Mouse (Mus musculus): Measurements from ENCODE around the gene Egln1. TPM values are rescaled to one million over a fixed set of nuclear protein-coding genes. Genes with fewer than 3 reads are reported as not detected.

Egln1 gene
- polyA plus RNA-seq, 1 experiment from 2014 or later = 5.1 TPM

DNA sequence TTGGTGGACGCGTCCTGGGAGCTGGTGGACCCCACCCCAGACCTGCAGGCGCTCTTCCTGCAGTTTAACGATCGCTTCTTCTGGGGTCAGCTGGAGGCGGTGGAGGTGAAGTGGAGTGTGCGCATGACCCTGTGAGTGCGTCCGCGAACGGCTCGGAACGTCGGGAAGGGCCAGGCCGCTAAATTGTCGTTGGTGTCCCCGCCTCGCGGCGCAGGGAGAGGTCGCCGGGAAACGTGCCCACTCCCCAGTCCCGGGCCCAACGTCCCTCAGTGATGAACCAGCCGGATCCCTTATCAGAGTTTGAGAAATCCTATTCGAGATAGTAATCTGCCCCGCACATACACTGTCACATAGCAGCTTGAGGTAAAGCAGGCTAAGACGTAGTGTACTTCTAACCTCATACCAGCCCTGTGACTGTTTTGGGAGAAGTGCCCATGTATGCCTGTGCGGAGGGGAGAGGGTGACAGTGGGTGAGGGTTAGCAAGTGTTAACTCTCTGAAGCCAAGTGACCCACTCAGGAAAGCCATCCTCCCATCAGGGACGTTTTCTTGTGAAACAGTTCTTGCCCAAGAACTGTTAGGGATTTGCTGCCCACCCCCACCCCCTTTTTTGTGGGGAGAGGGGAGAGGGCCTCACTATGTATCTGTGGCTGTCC lies 50.7 kb downstream of the Egln1 start:
- WGBS (ENCODE audit: insufficient replicate concordance) = 3% methylated on average over 31 of the region's 31 CpGs
- ATAC-seq (ENCODE audit: low read depth) = 0 out of 2 replicates have a peak, but pooled peaks have one; percentile 3
- H3K27ac ChIP-seq (ENCODE audit: low read length) = peak overlapping the region; percentile 82

GRCm38 (mm10) chr8:124897386-124898250 lies 51.5 kb downstream of the Egln1 start, which contains the start of the genes Exoc8 and Sprtn:
Gene Exoc8 (minus strand): TSS chr8:124897705.
Gene Sprtn (plus strand): TSS chr8:124897886.
- peak within 1 kb of the TSS; percentile 95 for H3K9ac ChIP-seq (ENCODE audit: low read depth, low read length)
- H3K4me3 ChIP-seq (ENCODE audit: low read depth, low read length) = peak within 1 kb of the TSS; percentile 99
- WGBS (ENCODE audit: insufficient replicate concordance) = under 1% methylated on average over 114 of the region's 114 CpGs
- no peaks in the 10 kb centered on the region for H3K27me3 ChIP-seq (ENCODE audit: control insufficient read depth, insufficient read depth, low read depth, low read length)
- H3K4me2 ChIP-seq (ENCODE audit: low read depth, low read length) = peak within 1 kb of the TSS; percentile 99
- H3K4me1 ChIP-seq (ENCODE audit: control insufficient read depth, low read depth, low read length) = peaks cover 23% of the 10 kb centered on the region
- H3K9me3 ChIP-seq (replicated peaks; ENCODE audit: control insufficient read depth, low read length) = no peaks in the 10 kb centered on the region
- H3K36me3 ChIP-seq (ENCODE audit: control insufficient read depth, insufficient read depth) = peaks cover 29% of the 10 kb centered on the region
- ATAC-seq (ENCODE audit: low read depth) = peak; percentile 95
- H3K27ac ChIP-seq (ENCODE audit: low read length) = peak within 1 kb of the TSS; percentile 91

More for the DNA sequence above, 50.7 kb downstream of the Egln1 start:
- peak overlapping the region; percentile 88 for H3K4me2 ChIP-seq (ENCODE audit: low read depth, low read length)
- no peaks in the 10 kb centered on the region for H3K27me3 ChIP-seq (ENCODE audit: control insufficient read depth, insufficient read depth, low read depth, low read length)
- H3K36me3 ChIP-seq (ENCODE audit: control insufficient read depth, insufficient read depth) = peaks cover 37% of the 10 kb centered on the region
- no peaks in the 10 kb centered on the region for H3K9me3 ChIP-seq (replicated peaks; ENCODE audit: control insufficient read depth, low read length)
- peaks cover 23% of the 10 kb centered on the region for H3K4me1 ChIP-seq (ENCODE audit: control insufficient read depth, low read depth, low read length)
- peak overlapping the region; percentile 99 for H3K4me3 ChIP-seq (ENCODE audit: low read depth, low read length)
- peak overlapping the region; percentile 95 for H3K9ac ChIP-seq (ENCODE audit: low read depth, low read length)

DNA sequence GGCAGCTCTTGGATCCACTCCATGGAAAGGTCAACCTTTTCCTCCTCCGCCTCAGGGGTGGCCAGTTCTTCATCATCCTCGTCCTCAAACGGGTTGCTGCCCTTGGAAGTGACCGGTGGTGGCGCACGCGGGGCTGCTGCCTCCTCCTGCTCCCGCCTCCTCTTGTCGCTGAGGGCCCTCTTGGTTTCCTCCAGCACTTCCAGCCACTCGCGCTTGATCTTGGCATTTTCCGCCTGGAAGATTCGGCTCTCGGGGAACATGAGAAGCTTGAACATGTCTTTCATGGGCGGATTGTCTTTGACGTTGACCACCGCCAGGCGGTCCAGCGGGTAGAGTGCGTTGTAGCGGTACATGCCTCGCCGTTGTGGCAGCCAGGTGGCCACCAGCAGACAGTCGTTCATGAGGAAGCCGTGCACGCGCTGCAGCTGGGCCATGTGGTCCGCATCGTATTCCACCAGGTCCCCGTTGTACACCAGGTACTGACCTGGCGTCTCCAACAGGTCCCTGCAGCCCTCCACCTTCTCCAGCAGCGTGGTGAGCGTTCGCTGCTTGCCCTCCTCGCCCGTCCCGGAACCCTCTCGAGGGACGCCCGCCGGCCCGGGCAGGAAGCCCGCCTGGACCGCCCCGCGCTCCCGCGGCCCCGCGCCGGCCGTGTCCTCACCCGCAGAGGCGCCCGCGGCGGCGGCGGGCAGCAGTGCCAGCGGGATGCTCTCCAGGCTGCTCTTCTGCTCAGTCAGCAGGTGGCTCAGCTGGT lies 52.3 kb downstream of the Egln1 start:
- Histone ChIP-seq H3K9ac (ENCODE audit: low read depth, low read length) (peak overlapping the region; percentile 89), H3K9me3 (replicated peaks; ENCODE audit: control insufficient read depth, low read length) (no peaks in the 10 kb centered on the region), H3K4me1 (ENCODE audit: control insufficient read depth, low read depth, low read length) (peaks cover 23% of the 10 kb centered on the region), H3K4me3 (ENCODE audit: low read depth, low read length) (peak overlapping the region; percentile 99), H3K4me2 (ENCODE audit: low read depth, low read length) (peak overlapping the region; percentile 99), H3K27me3 (ENCODE audit: control insufficient read depth, insufficient read depth, low read depth, low read length) (no peaks in the 10 kb centered on the region), H3K36me3 (ENCODE audit: control insufficient read depth, insufficient read depth) (peaks cover 21% of the 10 kb centered on the region), H3K27ac (ENCODE audit: low read length) (peak overlapping the region; percentile 91)
- peak; percentile 35 for ATAC-seq (ENCODE audit: low read depth)
- 1% methylated on average over 60 of the region's 60 CpGs for WGBS (ENCODE audit: insufficient replicate concordance)

GRCm38 (mm10) chr8:124896010-124896631 lies 53.0 kb downstream of the Egln1 start:
- 83% methylated on average over 26 of the region's 26 CpGs for WGBS (ENCODE audit: insufficient replicate concordance)
- peak overlapping the region; percentile 89 for H3K9ac ChIP-seq (ENCODE audit: low read depth, low read length)
- peak overlapping the region; percentile 99 for H3K4me3 ChIP-seq (ENCODE audit: low read depth, low read length)
- ATAC-seq (ENCODE audit: low read depth) = no peak
- peak overlapping the region; percentile 99 for H3K4me2 ChIP-seq (ENCODE audit: low read depth, low read length)
- H3K9me3 ChIP-seq (replicated peaks; ENCODE audit: control insufficient read depth, low read length) = no peaks in the 10 kb centered on the region
- peaks cover 23% of the 10 kb centered on the region for H3K4me1 ChIP-seq (ENCODE audit: control insufficient read depth, low read depth, low read length)
- H3K27ac ChIP-seq (ENCODE audit: low read length) = no peak overlapping the region
- H3K27me3 ChIP-seq (ENCODE audit: control insufficient read depth, insufficient read depth, low read depth, low read length) = no peaks in the 10 kb centered on the region
- peaks cover 20% of the 10 kb centered on the region for H3K36me3 ChIP-seq (ENCODE audit: control insufficient read depth, insufficient read depth)

GRCm38 (mm10) chr8:124892596-124892995 lies 56.5 kb downstream of the Egln1 start:
- Histone ChIP-seq H3K4me1 (ENCODE audit: control insufficient read depth, low read depth, low read length) (peaks cover 16% of the 10 kb centered on the region), H3K9ac (ENCODE audit: low read depth, low read length) (no peak overlapping the region), H3K4me2 (ENCODE audit: low read depth, low read length) (no peak overlapping the region), H3K27me3 (ENCODE audit: control insufficient read depth, insufficient read depth, low read depth, low read length) (no peaks in the 10 kb centered on the region), H3K9me3 (replicated peaks; ENCODE audit: control insufficient read depth, low read length) (0 out of 2 replicates have a peak, but pooled peaks cover 4% of the 10 kb centered on the region), H3K36me3 (ENCODE audit: control insufficient read depth, insufficient read depth) (peaks cover 31% of the 10 kb centered on the region), H3K27ac (ENCODE audit: low read length) (no peak overlapping the region), H3K4me3 (ENCODE audit: low read depth, low read length) (no peak overlapping the region)
- ATAC-seq (ENCODE audit: low read depth) = no peak
- 68% methylated on average over 3 of the region's 3 CpGs for WGBS (ENCODE audit: insufficient replicate concordance)

DNA sequence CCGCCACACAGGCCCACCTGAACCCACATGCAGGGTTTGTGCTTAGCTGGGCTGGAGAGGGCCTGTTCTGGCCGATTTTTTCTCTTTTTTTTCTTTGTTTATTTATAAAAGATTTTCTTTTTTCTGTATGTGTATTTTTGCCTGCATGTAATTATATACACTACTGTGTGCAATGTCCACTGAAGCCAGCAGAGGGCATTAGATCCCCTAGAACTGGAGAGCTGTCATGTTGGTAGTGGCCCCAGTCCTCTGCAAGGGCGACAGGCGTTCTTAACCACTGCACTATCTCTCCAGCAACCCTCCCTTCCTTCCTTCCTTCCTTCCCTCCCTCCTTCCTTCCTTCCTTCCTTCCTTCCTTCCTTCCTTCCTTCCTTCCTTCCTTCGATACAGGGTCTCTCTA lies 60.7 kb downstream of the Egln1 start:
- ATAC-seq (ENCODE audit: low read depth) = no peak
- Histone ChIP-seq H3K4me2 (ENCODE audit: low read depth, low read length) (no peak overlapping the region), H3K4me1 (ENCODE audit: control insufficient read depth, low read depth, low read length) (no peaks in the 10 kb centered on the region; the same call in 1 of the 2 replicates), H3K27ac (ENCODE audit: low read length) (no peak overlapping the region), H3K9ac (ENCODE audit: low read depth, low read length) (no peak overlapping the region), H3K9me3 (replicated peaks; ENCODE audit: control insufficient read depth, low read length) (0 out of 2 replicates have a peak, but pooled peaks cover 4% of the 10 kb centered on the region), H3K4me3 (ENCODE audit: low read depth, low read length) (no peak overlapping the region), H3K36me3 (ENCODE audit: control insufficient read depth, insufficient read depth) (peaks cover 45% of the 10 kb centered on the region), H3K27me3 (ENCODE audit: control insufficient read depth, insufficient read depth, low read depth, low read length) (no peaks in the 10 kb centered on the region)
- WGBS (ENCODE audit: insufficient replicate concordance) = 87% methylated on average over 5 of the region's 5 CpGs

GRCm38 (mm10) chr8:124878946-124879526 lies 70.1 kb downstream of the Egln1 start:
- peaks cover 10% of the 10 kb centered on the region; the same call in 1 of the 2 replicates for H3K4me1 ChIP-seq (ENCODE audit: control insufficient read depth, low read depth, low read length)
- peaks cover 53% of the 10 kb centered on the region for H3K36me3 ChIP-seq (ENCODE audit: control insufficient read depth, insufficient read depth)
- no peak overlapping the region for H3K4me3 ChIP-seq (ENCODE audit: low read depth, low read length)
- no peaks in the 10 kb centered on the region for H3K9me3 ChIP-seq (replicated peaks; ENCODE audit: control insufficient read depth, low read length)
- H3K4me2 ChIP-seq (ENCODE audit: low read depth, low read length) = no peak overlapping the region
- no peaks in the 10 kb centered on the region for H3K27me3 ChIP-seq (ENCODE audit: control insufficient read depth, insufficient read depth, low read depth, low read length)
- no peak overlapping the region for H3K27ac ChIP-seq (ENCODE audit: low read length)
- peak; percentile 75 for ATAC-seq (ENCODE audit: low read depth)
- H3K9ac ChIP-seq (ENCODE audit: low read depth, low read length) = no peak overlapping the region
- WGBS (ENCODE audit: insufficient replicate concordance) = 46% methylated on average over 10 of the region's 10 CpGs

DNA sequence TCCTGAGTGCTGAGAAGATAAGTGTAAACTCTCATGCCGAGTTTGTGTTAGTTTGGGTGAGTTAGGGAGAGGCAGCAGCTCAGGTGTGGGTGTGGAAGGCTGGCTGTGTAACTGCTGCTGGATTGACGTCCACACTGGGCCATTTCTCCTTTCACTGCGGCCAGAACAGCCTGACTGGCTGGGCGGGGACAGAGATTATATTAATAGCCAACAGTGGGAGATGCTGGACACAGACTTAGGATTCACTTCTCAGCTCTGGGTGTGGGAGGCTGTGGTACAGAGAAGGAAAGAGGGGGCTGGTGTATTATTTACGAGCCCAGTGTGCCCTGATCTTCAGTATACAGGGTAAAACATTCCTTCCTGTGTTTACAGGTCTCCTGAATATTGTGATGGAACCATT lies 71.0 kb downstream of the Egln1 start:
- H3K4me1 ChIP-seq (ENCODE audit: control insufficient read depth, low read depth, low read length) = peaks cover 10% of the 10 kb centered on the region; the same call in 1 of the 2 replicates
- no peak for ATAC-seq (ENCODE audit: low read depth)
- no peak overlapping the region for H3K27ac ChIP-seq (ENCODE audit: low read length)
- WGBS (ENCODE audit: insufficient replicate concordance) = 69% methylated on average over 5 of the region's 5 CpGs
- no peaks in the 10 kb centered on the region for H3K9me3 ChIP-seq (replicated peaks; ENCODE audit: control insufficient read depth, low read length)
- H3K36me3 ChIP-seq (ENCODE audit: control insufficient read depth, insufficient read depth) = peaks cover 52% of the 10 kb centered on the region
- no peak overlapping the region for H3K9ac ChIP-seq (ENCODE audit: low read depth, low read length)
- no peaks in the 10 kb centered on the region for H3K27me3 ChIP-seq (ENCODE audit: control insufficient read depth, insufficient read depth, low read depth, low read length)
- no peak overlapping the region for H3K4me3 ChIP-seq (ENCODE audit: low read depth, low read length)
- no peak overlapping the region for H3K4me2 ChIP-seq (ENCODE audit: low read depth, low read length)

All from liver, embryonic 16.5 days (tissue).